Mouse (Mus musculus) spleen, adult 10 weeks (tissue): Measurements from ENCODE around the gene Ugt8a. TPM values are rescaled to one million over a fixed set of nuclear protein-coding genes. Genes with fewer than 3 reads are reported as not detected.

Experiments used
- polyA plus RNA-seq: library from polyadenylated mRNA; stranded (reverse); fragments of 350-450 nt; fragmentation: Illumina TruSeq; extraction: RNeasy Lipid Tissue Mini Kit (QIAGEN cat#74804); gene quantifications from one replicate; pipeline ENCODE4 v1.2.3, GENCODE M21; 2015; ENCODE audit warnings: low replicate concordance; ENCODE audit not compliant: insufficient read depth

Ugt8a gene
- polyA plus RNA-seq = not detected

GRCm38 (mm10) chr3:125938092-125938755 lies at the start of gene Ugt8a:
Gene Ugt8a (minus strand): TSS chr3:125938619.

